ENCODE assay signal across 9 mouse cellular contexts in genomic region chr13:78171320-78171719, GRCm38 (mm10). TPM values are rescaled to one million over a fixed set of nuclear protein-coding genes. Genes with fewer than 3 reads are reported as not detected.
DNase-seq lines count a peak whose midpoint lies in the region; ATAC-seq and TF ChIP-seq lines count a peak whose summit lies in the region.
"Had no signal": no experiment of that assay in that cellular context is flagged by ENCODE, and none has a peak within 500 bp of the region (broad histone marks: within the 10 kb centered on the region; RNA-seq: fewer than 3 reads in every experiment).

No protein-coding gene starts in this region.

- DNase-seq in heart, adult 18-20 months, result peak; percentile 9 to 22
- no peak for DNase-seq in heart, adult 9 months (ENCODE audit: low spot score in 2 of 2)
- DNase-seq in embryo, embryonic 11 days, result peak; percentile 76
- no peak for DNase-seq in hindbrain, embryonic 14.5 days (ENCODE audit: low spot score)
- DNase-seq in thymus, postnatal 14 days, result no peak

- no peaks in the 10 kb centered on the region for H3K9me3 ChIP-seq in E14TG2a.4 (ENCODE audit: low read length)
- H3K9me3 ChIP-seq in hindbrain, embryonic 14.5 days (ENCODE audit: control insufficient read depth, low read length), result no peaks in the 10 kb centered on the region
- no peaks in the 10 kb centered on the region for H3K9me3 ChIP-seq in neural tube, embryonic 15.5 days (replicated peaks)

- no peaks in the 10 kb centered on the region for H3K36me3 ChIP-seq in E14TG2a.4 (ENCODE audit: insufficient read depth, low read length)
- H3K36me3 ChIP-seq in hindbrain, embryonic 14.5 days (replicated peaks; ENCODE audit: control insufficient read depth, insufficient read depth), result no peaks in the 10 kb centered on the region
- no peaks in the 10 kb centered on the region for H3K36me3 ChIP-seq in neural tube, embryonic 15.5 days

- H3K27me3 ChIP-seq in E14TG2a.4 (ENCODE audit: insufficient read depth, low read length), result peaks cover 63% of the 10 kb centered on the region
- peaks cover 65% of the 10 kb centered on the region for H3K27me3 ChIP-seq in hindbrain, embryonic 14.5 days (ENCODE audit: control insufficient read depth, insufficient read depth, low read length)
- H3K27me3 ChIP-seq in neural tube, embryonic 15.5 days (replicated peaks), result peaks cover 45% of the 10 kb centered on the region

- H3K9ac ChIP-seq in hindbrain, embryonic 14.5 days, result peak overlapping the region; percentile 13; the same call in 1 of the 2 replicates
- H3K9ac ChIP-seq in neural tube, embryonic 15.5 days (replicated peaks), result no peak overlapping the region

- 0 out of 2 replicates have a peak overlapping the region, but pooled peaks have one; percentile 4 for H3K27ac ChIP-seq in hindbrain, embryonic 14.5 days
- H3K27ac ChIP-seq in neural tube, embryonic 15.5 days (replicated peaks), result no peak overlapping the region
- H3K27ac ChIP-seq: kidney, postnatal 0 days had no signal

- peak; percentile 58; the same call in 1 of the 2 replicates for ATAC-seq in hindbrain, embryonic 14.5 days (ENCODE audit: low FRiP score)
- no peak for ATAC-seq in neural tube, embryonic 15.5 days (ENCODE audit: low FRiP score)
- no peak for ATAC-seq in erythroblast, adult 5-6 weeks (replicated peaks; ENCODE audit: low FRiP score, poor library complexity, severe bottlenecking)

- TF ChIP-seq CTCF in E14TG2a.4 (conservative IDR thresholded peaks at IDR 0.05; ENCODE audit: low read length), result no peak

- 4% methylated on average over 15 of the region's 15 CpGs for WGBS in hindbrain, embryonic 14.5 days
- 8% methylated on average over 15 of the region's 15 CpGs for WGBS in neural tube, embryonic 15.5 days

- peak overlapping the region; percentile 37; the same call in 1 of the 2 replicates for H3K4me3 ChIP-seq in E14TG2a.4 (replicated peaks; ENCODE audit: low read length)
- H3K4me3 ChIP-seq in hindbrain, embryonic 14.5 days (replicated peaks; ENCODE audit: low read length), result peak overlapping the region; percentile 1; the same call in 1 of the 2 replicates
- H3K4me3 ChIP-seq in neural tube, embryonic 15.5 days (replicated peaks), result 0 out of 2 replicates have a peak overlapping the region, but pooled peaks have one; percentile 6

- H3K4me2 ChIP-seq in hindbrain, embryonic 14.5 days (replicated peaks), result peak overlapping the region; percentile 37
- H3K4me2 ChIP-seq in neural tube, embryonic 15.5 days, result peak overlapping the region; percentile 27

- H3K4me1 ChIP-seq in E14TG2a.4 (replicated peaks; ENCODE audit: low read depth, low read length), result peaks cover 4% of the 10 kb centered on the region
- no peaks in the 10 kb centered on the region for H3K4me1 ChIP-seq in hindbrain, embryonic 14.5 days (replicated peaks; ENCODE audit: control insufficient read depth, insufficient read depth, low read length)
- peaks cover 7% of the 10 kb centered on the region; the same call in 1 of the 2 replicates for H3K4me1 ChIP-seq in neural tube, embryonic 15.5 days

RNA-seq across cellular contexts. Expression of gene Nr2f1, which starts 28.2 kb away (rescaled TPM):
- 1 to 10 TPM; 2.1 to 2.6 TPM for total RNA-seq in heart, adult 18-20 months (2021)
- polyA plus RNA-seq in hindbrain, embryonic 14.5 days (2014; fragmentation: Nextera tagmentation; extraction: Ambion mirVana), result 64.3 and 70.7 TPM in 2 replicates
- polyA plus RNA-seq in neural tube, embryonic 15.5 days (2015; fragmentation: Nextera tagmentation; extraction: Ambion mirVana), result 30.3 and 37.8 TPM in 2 replicates
- total RNA-seq in erythroblast, adult 5-6 weeks (2015; ENCODE audit: low replicate concordance), result not detected in 2 replicates
- not detected in 2 replicates for total RNA-seq in erythroblast, adult 5-6 weeks (2017; ENCODE audit: low replicate concordance)

Comparison
In these comparisons a context has a peak if more than half of its experiments do, and no peak if none do; other contexts are left out.
1. DNase-seq: peak in heart, adult 18-20 months (2 of 2) and embryo, embryonic 11 days (single experiment); none in heart, adult 9 months (0 of 2), hindbrain, embryonic 14.5 days (single experiment) and thymus, postnatal 14 days (single experiment).
2. Peak in every context shown above with its lines, with median percentiles within 50 percentile points of each other: H3K4me3 ChIP-seq.